Mouse (Mus musculus): ENCODE measurements around the gene Calcrl. TPM values are rescaled to one million over a fixed set of nuclear protein-coding genes. Genes with fewer than 3 reads are reported as not detected.
A peak's percentile ranks its signal among the peaks of the same experiment; 100 is the strongest.
"Not testable (repeated sequence)": the region's sequence is repeated elsewhere in the genome, so short reads cannot be mapped to it uniquely, and the experiment has no call there.

Calcrl gene
- polyA plus RNA-seq, 1 experiment from 2014 or later, result not detected

GRCm38 (mm10) chr2:84402713-84403112 lies 22.5 kb downstream of the Calcrl start:
- POLR2A ChIA-PET, result no interaction called here
- no peak for TF ChIP-seq CTCF (IDR thresholded peaks at IDR 0.05)
- no peak for ATAC-seq
- DNase-seq (ENCODE audit: low read depth, low spot score), result no peak
- in situ Hi-C loops (cut with MboI; ENCODE audit: low pct_unique_long_range_greater_than_20kb), result no loop called here
- peaks cover 10% of the 10 kb centered on the region for H3K27me3 ChIP-seq
- CTCF ChIA-PET, result no interaction called here

GRCm38 (mm10) chr2:84396557-84396956 lies 28.7 kb downstream of the Calcrl start:
- DNase-seq (ENCODE audit: low read depth, low spot score), result no peak
- ChIA-PET POLR2A (no interaction called here), CTCF (no interaction called here)
- in situ Hi-C loops (cut with MboI; ENCODE audit: low pct_unique_long_range_greater_than_20kb), result no loop called here
- no peak for ATAC-seq
- TF ChIP-seq CTCF (IDR thresholded peaks at IDR 0.05), result no peak
- peaks cover 12% of the 10 kb centered on the region for H3K27me3 ChIP-seq

- DNase-seq (ENCODE audit: low read depth, low spot score), result no peak
- CTCF ChIA-PET, result no interaction called here
- no peak for TF ChIP-seq CTCF (IDR thresholded peaks at IDR 0.05)
- POLR2A ChIA-PET, result no interaction called here
- H3K27me3 ChIP-seq, result peaks cover 18% of the 10 kb centered on the region
- no peak for ATAC-seq
- in situ Hi-C loops (cut with MboI; ENCODE audit: low pct_unique_long_range_greater_than_20kb), result no loop called here
Measured at GRCm38 (mm10) chr2:84393236-84393635, 32.0 kb downstream of the Calcrl start.

GRCm38 (mm10) chr2:84389075-84389474 lies 36.1 kb downstream of the Calcrl start:
- in situ Hi-C loops (cut with MboI; ENCODE audit: low pct_unique_long_range_greater_than_20kb), result no loop called here
- POLR2A ChIA-PET, result interaction anchor here (0.6 to 0.8 kb wide), 2 partner anchors 31 to 176 kb away, joined by 3 to 4 read pairs; no protein-coding TSS in a partner anchor
- no peak for TF ChIP-seq CTCF (IDR thresholded peaks at IDR 0.05)
- CTCF ChIA-PET, result no interaction called here
- no peak for ATAC-seq
- peaks cover 5% of the 10 kb centered on the region for H3K27me3 ChIP-seq
- DNase-seq (ENCODE audit: low read depth, low spot score), result no peak

- POLR2A ChIA-PET, result interaction anchor here (0.6 to 0.8 kb wide), 2 partner anchors 31 to 175 kb away, joined by 3 to 4 read pairs; no protein-coding TSS in a partner anchor
- H3K27me3 ChIP-seq; in situ Hi-C loops (cut with MboI; ENCODE audit: low pct_unique_long_range_greater_than_20kb); ATAC-seq; DNase-seq (ENCODE audit: low read depth, low spot score); CTCF ChIA-PET: not testable (repeated sequence)
Measured at GRCm38 (mm10) chr2:84388537-84388936, 36.7 kb downstream of the Calcrl start.

- no peak for TF ChIP-seq CTCF (IDR thresholded peaks at IDR 0.05)
- DNase-seq (ENCODE audit: low read depth, low spot score) (no peak), ATAC-seq (no peak)
- peaks cover 5% of the 10 kb centered on the region for H3K27me3 ChIP-seq
- POLR2A ChIA-PET, result no interaction called here
- CTCF ChIA-PET, result no interaction called here
- in situ Hi-C loops (cut with MboI; ENCODE audit: low pct_unique_long_range_greater_than_20kb), result no loop called here
Measured at GRCm38 (mm10) chr2:84388023-84388416, 37.2 kb downstream of the Calcrl start.

- no peak for ATAC-seq
- no peak for TF ChIP-seq CTCF (IDR thresholded peaks at IDR 0.05)
- POLR2A ChIA-PET, result no interaction called here
- no peak for DNase-seq (ENCODE audit: low read depth, low spot score)
- CTCF ChIA-PET, result no interaction called here
- H3K27me3 ChIP-seq, result peaks cover 5% of the 10 kb centered on the region
- in situ Hi-C loops (cut with MboI; ENCODE audit: low pct_unique_long_range_greater_than_20kb), result no loop called here
Measured at GRCm38 (mm10) chr2:84387394-84388022, 37.7 kb downstream of the Calcrl start.

- CTCF ChIA-PET, result no interaction called here
Measured at GRCm38 (mm10) chr2:84386563-84387393, 38.4 kb downstream of the Calcrl start.

GRCm38 (mm10) chr2:84384911-84385693 lies 40.1 kb downstream of the Calcrl start:
- ChIA-PET POLR2A (no interaction called here), CTCF (no interaction called here)
- ATAC-seq (no peak), DNase-seq (ENCODE audit: low read depth, low spot score) (no peak)
- TF ChIP-seq CTCF (IDR thresholded peaks at IDR 0.05), result no peak
- H3K27me3 ChIP-seq, result peaks cover 16% of the 10 kb centered on the region
- in situ Hi-C loops (cut with MboI; ENCODE audit: low pct_unique_long_range_greater_than_20kb), result no loop called here

More at GRCm38 (mm10) chr2:84386563-84387393, 38.4 kb downstream of the Calcrl start:
- TF ChIP-seq CTCF (IDR thresholded peaks at IDR 0.05), result no peak
- POLR2A ChIA-PET, result interaction anchor here (0.6 to 0.7 kb wide), 4 partner anchors 168 to 1690 kb away, joined by 3 to 6 read pairs (median 4); no protein-coding TSS in a partner anchor
- H3K27me3 ChIP-seq, result peaks cover 8% of the 10 kb centered on the region
- in situ Hi-C loops (cut with MboI; ENCODE audit: low pct_unique_long_range_greater_than_20kb), result no loop called here
- DNase-seq (ENCODE audit: low read depth, low spot score) (peak; percentile 20), ATAC-seq (no peak)

GRCm38 (mm10) chr2:84383828-84384227 lies 41.4 kb downstream of the Calcrl start:
- DNase-seq (ENCODE audit: low read depth, low spot score), result no peak
- in situ Hi-C loops (cut with MboI; ENCODE audit: low pct_unique_long_range_greater_than_20kb), result no loop called here
- TF ChIP-seq CTCF (IDR thresholded peaks at IDR 0.05), result no peak
- CTCF ChIA-PET, result no interaction called here
- no peak for ATAC-seq
- POLR2A ChIA-PET, result no interaction called here
- H3K27me3 ChIP-seq, result peaks cover 11% of the 10 kb centered on the region

All from Patski (cell line).